ENCODE assay signal across 34 mouse cellular contexts in the genomic region with DNA sequence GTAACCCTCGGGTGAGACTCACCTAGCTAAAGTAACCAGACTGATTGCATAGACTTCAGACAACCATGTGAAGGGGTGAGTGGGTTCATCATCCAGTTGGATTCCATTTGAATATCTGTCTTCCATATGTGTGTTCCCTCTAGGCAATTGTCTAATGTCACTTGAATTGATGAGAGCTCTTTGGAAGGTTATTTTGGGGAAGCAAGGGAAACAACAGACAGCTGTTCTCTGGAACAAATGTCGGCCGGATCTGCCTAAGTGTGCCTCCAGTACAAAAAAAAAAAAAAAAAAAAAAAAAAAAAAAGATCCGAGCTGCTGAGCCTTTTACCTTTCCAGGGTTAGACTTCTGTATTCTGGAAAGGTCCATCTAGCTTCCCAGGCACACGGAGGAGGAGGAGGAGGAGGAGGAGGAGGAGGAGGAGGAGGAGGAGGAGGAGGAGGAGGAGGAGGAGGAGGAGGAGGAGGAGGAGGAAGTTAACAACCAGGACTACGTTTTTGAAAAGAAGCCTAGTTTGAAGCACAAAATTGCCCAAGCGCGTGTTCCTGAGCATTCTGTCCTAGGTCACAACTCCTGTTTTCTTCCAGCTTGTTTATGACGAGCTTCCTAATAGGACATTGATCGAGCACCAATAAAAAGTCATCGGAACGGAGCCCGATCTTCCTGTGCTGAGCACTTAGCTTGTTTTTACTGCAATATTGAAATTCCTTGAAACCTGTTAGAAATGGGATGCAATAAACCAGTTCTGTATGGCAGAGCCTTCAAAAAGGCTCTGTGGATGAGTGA. TPM values are rescaled to one million over a fixed set of nuclear protein-coding genes. Genes with fewer than 3 reads are reported as not detected.
A peak's percentile ranks its signal among the peaks of the same experiment; 100 is the strongest.
DNase-seq lines count a peak whose midpoint lies in the region; ATAC-seq and TF ChIP-seq lines count a peak whose summit lies in the region.
"Had no signal": no experiment of that assay in that cellular context is flagged by ENCODE, and none has a peak within 500 bp of the region (broad histone marks: within the 10 kb centered on the region; RNA-seq: fewer than 3 reads in every experiment).

No protein-coding gene starts in this region.

- H3K27me3 ChIP-seq in kidney, postnatal 0 days (ENCODE audit: insufficient read depth, low read length): no peaks in the 10 kb centered on the region
- H3K27me3 ChIP-seq: forebrain, embryonic 13.5 days; hindbrain, embryonic 15.5 days had no signal

- 54% methylated on average over 13 of the region's 13 CpGs for WGBS in kidney, postnatal 0 days
- WGBS in lung, adult 2 months: 67% methylated on average over 13 of the region's 13 CpGs

- no peaks in the 10 kb centered on the region for H3K9me3 ChIP-seq in kidney, postnatal 0 days (replicated peaks; ENCODE audit: low read length)
- H3K9me3 ChIP-seq: forebrain, embryonic 10.5 days; forebrain, embryonic 13.5 days; heart, embryonic 10.5 days; heart, embryonic 13.5 days; hindbrain, embryonic 12.5 days; hindbrain, embryonic 15.5 days had no signal

- no peak overlapping the region for H3K9ac ChIP-seq in kidney, postnatal 0 days (ENCODE audit: low read depth, low read length)
- H3K9ac ChIP-seq: forebrain, embryonic 13.5 days; forebrain, postnatal 0 days; heart, embryonic 13.5 days; hindbrain, embryonic 12.5 days; hindbrain, embryonic 15.5 days had no signal

- no peak overlapping the region for H3K4me3 ChIP-seq in kidney, postnatal 0 days (replicated peaks; ENCODE audit: low read depth, low read length)
- no peak overlapping the region for H3K4me3 ChIP-seq in lung, adult 2 months (replicated peaks; ENCODE audit: extremely low read depth, low read depth, low read length)
- H3K4me3 ChIP-seq: forebrain, embryonic 10.5 days; forebrain, embryonic 13.5 days; heart, adult 2 months; heart, embryonic 10.5 days; heart, embryonic 13.5 days; hindbrain, embryonic 12.5 days; hindbrain, embryonic 15.5 days had no signal

- no peaks in the 10 kb centered on the region for H3K36me3 ChIP-seq in kidney, postnatal 0 days (ENCODE audit: insufficient read depth, low read length)
- H3K36me3 ChIP-seq: forebrain, embryonic 10.5 days; heart, embryonic 10.5 days; heart, embryonic 13.5 days; hindbrain, embryonic 12.5 days; hindbrain, embryonic 15.5 days had no signal

- intact Hi-C loops in heart, postnatal 25 days (cut with DNase I): no loop called here

- H3K4me1 ChIP-seq in kidney, postnatal 0 days (replicated peaks; ENCODE audit: insufficient read depth, low read length): no peaks in the 10 kb centered on the region
- H3K4me1 ChIP-seq in lung, adult 2 months (ENCODE audit: control insufficient read depth, insufficient read depth, low read length): no peaks in the 10 kb centered on the region
- H3K4me1 ChIP-seq: heart, embryonic 10.5 days; heart, embryonic 13.5 days had no signal

- TF ChIP-seq CTCF in kidney, postnatal 0 days (IDR thresholded peaks at IDR 0.05; ENCODE audit: low read depth): no peak
- TF ChIP-seq CTCF in lung, adult 2 months (IDR thresholded peaks at IDR 0.05; ENCODE audit: insufficient read depth, low read length): no peak

- no peak overlapping the region for H3K4me2 ChIP-seq in kidney, postnatal 0 days (ENCODE audit: low read length)
- H3K4me2 ChIP-seq: forebrain, embryonic 13.5 days; heart, embryonic 13.5 days; hindbrain, embryonic 12.5 days; hindbrain, embryonic 15.5 days had no signal

- TF ChIP-seq POLR2A in lung, adult 2 months (IDR thresholded peaks at IDR 0.05; ENCODE audit: borderline replicate concordance, extremely low read depth, low read depth, low read length): no peak

- ATAC-seq in kidney, postnatal 0 days (replicated peaks; ENCODE audit: low FRiP score, low read depth): no peak
- ATAC-seq: forebrain, embryonic 13.5 days; forebrain, postnatal 0 days had no signal

- no peak overlapping the region for H3K27ac ChIP-seq in kidney, postnatal 0 days
- H3K27ac ChIP-seq: forebrain, embryonic 10.5 days; forebrain, embryonic 13.5 days; heart, adult 2 months; heart, embryonic 10.5 days; heart, embryonic 13.5 days; hindbrain, embryonic 12.5 days; hindbrain, embryonic 15.5 days had no signal

- peak; percentile 30 for DNase-seq in kidney, postnatal 0 days (ENCODE audit: low spot score)
- no peak for DNase-seq in kidney, adult 8-10 months
- DNase-seq in lung, postnatal 10 days: peak; percentile 41
- DNase-seq in lung, adult 2 months: no peak
- peak; percentile 46 for DNase-seq in brain, adult 2 months (ENCODE audit: low read depth, low spot score)
- peak; percentile 59 for DNase-seq in lung, postnatal 36 days
- DNase-seq in heart, postnatal 25 days (ENCODE audit: low spot score): no peak
- no peak for DNase-seq in right cerebral cortex, postnatal 10 days (ENCODE audit: low spot score in 2 of 2)
- DNase-seq: adrenal gland, adult 2 months; adrenal gland, postnatal 14 days; cerebellum, adult 11-12 months; cerebellum, adult 8-10 months; cerebellum, postnatal 10 days; cerebellum, postnatal 36 days; forebrain, postnatal 0 days; gastrocnemius, postnatal 36 days; heart, adult 2 months; heart, postnatal 14 days had no signal

RNA-seq across cellular contexts. Expression of a gene that starts 3.1 kb away (rescaled TPM):
- not detected in 2 replicates for polyA plus RNA-seq in kidney, postnatal 0 days (2015; fragmentation: Nextera tagmentation; extraction: Ambion mirVana)
- not detected in 2 replicates for polyA plus RNA-seq in lung, adult 2 months (2012; rRNA removed)
- total RNA-seq in heart, postnatal 25 days (2021): not detected
- total RNA-seq: adrenal gland, adult 2 months; adrenal gland, postnatal 14 days; adrenal gland, postnatal 4 days; forebrain, postnatal 0 days; gastrocnemius, adult 8-10 months; gastrocnemius, postnatal 36 days; granulocyte monocyte progenitor cell, adult 5-6 weeks; heart, adult 2 months; heart, postnatal 14 days; hematopoietic stem cell, adult 5-6 weeks; MEL had no signal
- polyA plus RNA-seq: adrenal gland, adult 2 months; brain, embryonic 14.5 days; embryonic facial prominence, embryonic 11.5 days; embryonic facial prominence, embryonic 14.5 days; forebrain, embryonic 10.5 days; forebrain, postnatal 0 days; frontal cortex, adult 2 months; heart, adult 2 months; heart, embryonic 10.5 days; heart, embryonic 13.5 days; heart, embryonic 16.5 days had no signal

RNA-seq across cellular contexts. Expression of a gene that starts 35.2 kb away (rescaled TPM):
- polyA plus RNA-seq in kidney, postnatal 0 days (2015; fragmentation: Nextera tagmentation; extraction: Ambion mirVana): 0.07 and 0.13 TPM in 2 replicates
- polyA plus RNA-seq in lung, adult 2 months (2012; rRNA removed): not detected in 2 replicates
- total RNA-seq in heart, postnatal 25 days (2021): not detected
- total RNA-seq: gastrocnemius, adult 8-10 months; gastrocnemius, postnatal 36 days; granulocyte monocyte progenitor cell, adult 5-6 weeks; heart, postnatal 14 days; hematopoietic stem cell, adult 5-6 weeks; MEL had no signal
- polyA plus RNA-seq: heart, embryonic 10.5 days; heart, embryonic 13.5 days; heart, embryonic 16.5 days had no signal

RNA-seq across cellular contexts. Expression of a gene that starts 35.3 kb away (rescaled TPM):
- 0.37 and 0.80 TPM in 2 replicates for polyA plus RNA-seq in kidney, postnatal 0 days (2015; fragmentation: Nextera tagmentation; extraction: Ambion mirVana)
- polyA plus RNA-seq in lung, adult 2 months (2012; rRNA removed): not detected in 2 replicates
- not detected for total RNA-seq in heart, postnatal 25 days (2021)
- total RNA-seq: adrenal gland, postnatal 14 days; gastrocnemius, postnatal 36 days; granulocyte monocyte progenitor cell, adult 5-6 weeks; heart, adult 2 months; heart, postnatal 14 days; hematopoietic stem cell, adult 5-6 weeks; MEL had no signal
- polyA plus RNA-seq: heart, adult 2 months; heart, embryonic 13.5 days; heart, embryonic 16.5 days had no signal

Comparison
In these comparisons a context has a peak if more than half of its experiments do, and no peak if none do; other contexts are left out.
1. DNase-seq: peak in kidney, postnatal 0 days (single experiment), lung, postnatal 10 days (single experiment), brain, adult 2 months (single experiment) and lung, postnatal 36 days (single experiment); none in kidney, adult 8-10 months (0 of 2), lung, adult 2 months (single experiment), heart, postnatal 25 days (single experiment) and right cerebral cortex, postnatal 10 days (0 of 2).